Mouse (Mus musculus) frontal cortex, postnatal 10 days (tissue): ENCODE measurements around the gene Zfp85.
A peak's percentile ranks its signal among the peaks of the same experiment; 100 is the strongest.
"Not testable (repeated sequence)": the region's sequence is repeated elsewhere in the genome, so short reads cannot be mapped to it uniquely, and the experiment has no call there.

Experiments used
- DNase-seq, 2 experiments: peaks; one replicate each; pipeline ENCODE4 v3.0.0; 2022; ENCODE audit warnings: low spot score in 2 of 2, mixed read lengths in 1 of 2

The Zfp85 gene

GRCm38 (mm10) chr13:67754333-67755306, at the start of gene Zfp85:
Gene Zfp85, minus strand, starts transcription at chr13:67755228.
- peak; percentile 21 to 59 for DNase-seq

GRCm38 (mm10) chr13:67799151-67799550, 44.1 kb upstream of the Zfp85 start:
- not testable (repeated sequence) for DNase-seq

- DNase-seq = no peak
These were observed 43.6 kb upstream of the Zfp85 start for GRCm38 (mm10) chr13:67798618-67799017.

GRCm38 (mm10) chr13:67791921-67792455, 37.0 kb upstream of the Zfp85 start:
- DNase-seq = no peak

- DNase-seq = peak; percentile 26 to 55
These were observed 24.5 kb upstream of the Zfp85 start, which contains the start of gene Zfp493 for GRCm38 (mm10) chr13:67779265-67780221. Gene Zfp493, plus strand, starts transcription at chr13:67779693.

GRCm38 (mm10) chr13:67763031-67763768, 8.2 kb upstream of the Zfp85 start:
- DNase-seq = no peak

- DNase-seq = no peak
These were observed 4.9 kb upstream of the Zfp85 start for GRCm38 (mm10) chr13:67759966-67760365.

- DNase-seq = no peak
These were observed 733 bp upstream of the Zfp85 start for GRCm38 (mm10) chr13:67755761-67756160.

GRCm38 (mm10) chr13:67743896-67744295, 11.1 kb downstream of the Zfp85 start:
- DNase-seq = no peak

- no peak for DNase-seq
These were observed 12.1 kb downstream of the Zfp85 start for GRCm38 (mm10) chr13:67742941-67743340.

GRCm38 (mm10) chr13:67734391-67734790, 20.6 kb downstream of the Zfp85 start:
- not testable (repeated sequence) for DNase-seq

- peak in 1 of 2 experiments; percentile 20 for DNase-seq
These were observed 25.6 kb downstream of the Zfp85 start for GRCm38 (mm10) chr13:67729441-67729840.

GRCm38 (mm10) chr13:67728641-67729318, 26.2 kb downstream of the Zfp85 start, which contains the start of gene Zfp65:
Gene Zfp65, minus strand, starts transcription at chr13:67729173.
- peak; percentile 45 to 49 for DNase-seq

- no peak for DNase-seq
These were observed 26.9 kb downstream of the Zfp85 start for GRCm38 (mm10) chr13:67728106-67728505.

GRCm38 (mm10) chr13:67725331-67725730, 29.7 kb downstream of the Zfp85 start:
- DNase-seq = not testable (repeated sequence)

GRCm38 (mm10) chr13:67723848-67724479, 31.1 kb downstream of the Zfp85 start:
- peak; percentile 84 to 87 for DNase-seq
